Mouse (Mus musculus): ENCODE measurements around the gene 2010111I01Rik.
A peak's percentile ranks its signal among the peaks of the same experiment; 100 is the strongest.
"Not testable (repeated sequence)": the region's sequence is repeated elsewhere in the genome, so short reads cannot be mapped to it uniquely, and the experiment has no call there.

Gene 2010111I01Rik

GRCm38 (mm10) chr13:63324311-63324710 lies 359.6 kb downstream of the 2010111I01Rik start:
- no peak for DNase-seq

- DNase-seq, result no peak
Measured at GRCm38 (mm10) chr13:63324978-63325848, 360.5 kb downstream of the 2010111I01Rik start.

GRCm38 (mm10) chr13:63326015-63326414 lies 361.3 kb downstream of the 2010111I01Rik start:
- DNase-seq, result no peak

GRCm38 (mm10) chr13:63330236-63330860 lies 365.7 kb downstream of the 2010111I01Rik start:
- peak; percentile 55 for DNase-seq

- peak; percentile 62 for DNase-seq
Measured at GRCm38 (mm10) chr13:63331379-63331778, 366.7 kb downstream of the 2010111I01Rik start.

GRCm38 (mm10) chr13:63332576-63333300 lies 368.0 kb downstream of the 2010111I01Rik start:
- peak; percentile 74 for DNase-seq

- peak; percentile 67 for DNase-seq
Measured at GRCm38 (mm10) chr13:63335421-63336134, 370.9 kb downstream of the 2010111I01Rik start.

- DNase-seq, result peak; percentile 39
Measured at GRCm38 (mm10) chr13:63336335-63336734, 371.6 kb downstream of the 2010111I01Rik start.

- DNase-seq, result peak; percentile 81
Measured at GRCm38 (mm10) chr13:63337239-63337960, 372.7 kb downstream of the 2010111I01Rik start.

- no peak for DNase-seq
Measured at GRCm38 (mm10) chr13:63339946-63340345, 375.3 kb downstream of the 2010111I01Rik start.

GRCm38 (mm10) chr13:63342781-63343180 lies 378.1 kb downstream of the 2010111I01Rik start:
- no peak for DNase-seq

- no peak for DNase-seq
Measured at GRCm38 (mm10) chr13:63344481-63344880, 379.8 kb downstream of the 2010111I01Rik start.

- DNase-seq, result no peak
Measured at GRCm38 (mm10) chr13:63345476-63346225, 381.0 kb downstream of the 2010111I01Rik start.

GRCm38 (mm10) chr13:63347639-63348038 lies 382.9 kb downstream of the 2010111I01Rik start:
- DNase-seq, result no peak

- no peak for DNase-seq
Measured at GRCm38 (mm10) chr13:63350076-63350475, 385.4 kb downstream of the 2010111I01Rik start.

- DNase-seq, result not testable (repeated sequence)
Measured at GRCm38 (mm10) chr13:63353312-63353711, 388.6 kb downstream of the 2010111I01Rik start.

- DNase-seq, result no peak
Measured at GRCm38 (mm10) chr13:63356101-63356500, 391.4 kb downstream of the 2010111I01Rik start.

GRCm38 (mm10) chr13:63356558-63356957 lies 391.9 kb downstream of the 2010111I01Rik start:
- peak; percentile 86 for DNase-seq

- no peak for DNase-seq
Measured at GRCm38 (mm10) chr13:63359393-63359792, 394.7 kb downstream of the 2010111I01Rik start.

- no peak for DNase-seq
Measured at GRCm38 (mm10) chr13:63360111-63360885, 395.6 kb downstream of the 2010111I01Rik start.
